Mouse (Mus musculus) gastrocnemius, adult 2 months (tissue): ENCODE data around the gene Atg10. TPM values are rescaled to one million over a fixed set of nuclear protein-coding genes. Genes with fewer than 3 reads are reported as not detected.
"Not testable (repeated sequence)": the region's sequence is repeated elsewhere in the genome, so short reads cannot be mapped to it uniquely, and the experiment has no call there.

Experiments used
- DNase-seq: peaks from one replicate; pipeline ENCODE4 v3.0.0; 2022
- H3K27ac ChIP-seq: fragments of 200-600 bp; 2 replicates; pipeline ENCODE4 v1.8.1; 2022; ENCODE audit warnings: mild to moderate bottlenecking
- H3K4me3 ChIP-seq: fragments of 200-600 bp; 2 replicates; pipeline ENCODE4 v1.8.1; 2022; ENCODE audit warnings: mild to moderate bottlenecking, moderate library complexity
- CTCF ChIP-seq: fragments of 200-600 bp; IDR thresholded peaks from 2 replicates; pipeline ENCODE4 v1.8.1; 2022; ENCODE audit warnings: antibody characterized with exemption, mild to moderate bottlenecking, moderate library complexity
- intact Hi-C: fragments of 180-260 bp; cut with DNase I; formaldehyde crosslinking; loops from one replicate; pipeline ENCODE4 v1.15.1; 2025
- long read RNA-seq, 2 experiments: library from polyadenylated mRNA; stranded (forward); transcript quantifications; one replicate each; pipeline ENCODE4 v2.0.0; 2021
- total RNA-seq, 2 experiments: library from RNA; stranded (reverse); gene quantifications; 2 replicates each; pipeline ENCODE4 v1.2.3; 2021

The Atg10 gene
- total RNA-seq = 10 to 100 TPM in 1 of 2 experiments, 1 to 10 TPM in 1; 9.6 to 14.9 TPM
- long read RNA-seq, experiment 1, transcript Atg10-201 (8 exons, 1,583 nt) = major isoform, 12 of 26 reads
- long read RNA-seq, experiment 1, partial matches to known transcripts = 2 of 26 reads
- long read RNA-seq, experiment 1, other reads (novel, unspliced or antisense) = 12 of 26 reads
- long read RNA-seq, experiment 2, transcript Atg10-201 (8 exons, 1,583 nt) = major isoform, 15 of 26 reads
- long read RNA-seq, experiment 2, partial matches to known transcripts = 0 of 26 reads
- long read RNA-seq, experiment 2, other reads (novel, unspliced or antisense) = 11 of 26 reads

DNA sequence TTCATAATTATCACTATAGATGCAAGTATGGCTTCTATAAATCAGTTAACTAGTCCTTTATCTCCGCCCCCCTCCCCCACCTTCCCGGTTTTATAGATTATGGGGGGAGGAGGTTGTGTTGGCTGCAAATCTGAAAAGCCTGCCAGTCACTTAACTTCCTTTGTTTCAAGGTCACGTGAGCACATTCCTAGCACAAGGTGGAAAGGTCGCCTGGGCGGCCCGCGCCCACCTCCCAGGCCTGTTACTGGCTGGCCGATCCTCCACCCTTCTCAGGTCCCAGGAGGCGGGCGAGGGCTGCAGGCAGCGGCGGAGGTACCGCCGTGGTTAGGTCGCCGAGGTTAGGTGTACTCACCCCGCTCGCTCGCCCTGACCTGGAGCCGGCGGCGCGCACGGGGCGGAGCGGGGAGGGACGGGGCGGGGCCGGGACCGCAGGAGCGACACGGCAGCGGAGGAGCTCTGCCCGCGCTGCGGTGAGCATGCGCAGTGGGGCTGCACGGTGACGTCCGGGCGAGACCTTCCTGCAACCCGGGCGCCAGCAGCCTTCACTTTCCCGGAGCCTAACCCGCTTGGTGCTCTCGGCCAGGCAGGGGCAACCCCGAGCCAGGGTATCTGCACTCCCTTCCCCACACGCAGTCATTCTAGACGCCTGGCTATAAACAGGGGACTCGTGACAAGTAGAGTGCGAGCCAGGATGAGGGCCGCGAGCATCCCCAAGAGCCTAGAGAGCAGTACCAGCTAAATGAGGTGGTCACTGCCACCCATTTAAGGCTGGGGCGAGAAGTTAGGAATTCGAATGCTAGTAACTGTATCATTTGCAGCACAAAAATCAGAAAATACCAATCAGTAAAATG, at the start of gene Atg10:
Gene Atg10, minus strand, starts transcription at position 382 of the 851 bp plus-strand sequence.
- no peak for TF ChIP-seq CTCF
- peak within 1 kb of the TSS; percentile 96 for H3K4me3 ChIP-seq
- intact Hi-C loops = loop anchor here (5.0 to 10.0 kb wide), 4 partner anchors 141 to 411 kb away; partner anchors contain the start of genes Rps23 and Ssbp2

DNA sequence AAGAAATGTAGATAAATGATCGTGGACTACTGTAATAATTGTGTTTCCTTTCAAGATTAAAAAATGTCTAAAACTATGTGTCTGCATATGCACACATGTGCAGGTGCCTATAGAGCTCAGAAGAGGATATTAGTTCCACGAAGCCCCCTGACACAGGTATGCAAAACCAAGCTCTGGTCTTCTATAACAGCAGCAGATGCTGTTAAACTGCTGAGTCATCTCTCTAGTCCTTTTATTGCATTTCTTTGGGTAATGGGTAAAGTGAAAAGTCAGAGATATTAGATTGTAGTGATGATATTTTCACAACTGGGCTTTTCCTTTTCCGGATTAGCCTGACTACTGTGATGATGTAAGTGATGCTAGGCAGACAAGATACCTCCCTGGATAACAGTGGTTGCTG, 28.6 kb upstream of the Atg10 start:
- Histone ChIP-seq H3K4me3 (no peak overlapping the region), H3K27ac (no peak overlapping the region)
- no peak for TF ChIP-seq CTCF
- no peak for DNase-seq
- intact Hi-C loops = no loop called here

More for the DNA sequence above, at the start of gene Atg10:
- peak within 1 kb of the TSS; percentile 99 for H3K27ac ChIP-seq
- DNase-seq = peak; percentile 97

DNA sequence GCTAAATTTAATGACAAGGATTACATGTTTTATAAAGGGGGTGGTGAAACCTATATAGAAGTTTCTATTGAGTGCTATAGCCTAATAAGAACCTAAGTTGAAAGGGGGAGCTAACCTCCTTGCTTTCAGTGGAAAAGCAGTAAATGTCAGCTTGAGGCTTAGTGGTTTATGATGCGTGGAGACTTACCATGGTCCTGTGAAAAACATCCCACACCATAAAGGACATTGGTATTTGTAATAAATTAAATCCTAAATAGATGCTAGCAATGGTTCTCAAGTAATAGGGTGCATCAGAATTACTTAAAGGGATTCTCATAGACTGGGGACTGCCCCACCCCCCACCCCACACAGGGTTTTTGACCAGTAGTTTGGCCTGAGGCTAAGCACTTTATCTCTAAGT, 27.9 kb upstream of the Atg10 start:
- Histone ChIP-seq H3K27ac (no peak overlapping the region), H3K4me3 (no peak overlapping the region)
- intact Hi-C loops = no loop called here
- DNase-seq = no peak
- no peak for TF ChIP-seq CTCF

DNA sequence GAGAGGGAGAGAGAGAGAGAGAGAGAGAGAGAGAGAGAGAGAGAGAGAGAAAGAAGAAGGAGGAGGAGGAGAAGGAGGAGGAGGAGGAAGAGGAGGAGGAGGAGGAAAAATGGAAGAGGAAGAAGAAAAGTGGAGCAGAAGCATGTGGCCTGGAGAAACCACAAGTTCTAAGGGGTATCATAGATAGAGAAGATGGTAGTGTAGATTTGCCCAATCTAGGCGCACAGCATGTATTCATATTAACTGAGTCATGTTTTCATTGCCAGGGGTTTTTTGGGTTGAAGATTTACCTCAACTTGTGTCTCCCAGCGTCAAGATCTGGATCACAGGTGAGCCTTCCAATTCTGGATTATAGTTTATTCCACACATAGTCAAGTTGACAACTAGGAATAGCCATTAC, 26.3 kb upstream of the Atg10 start:
- H3K27ac ChIP-seq, H3K4me3 ChIP-seq, intact Hi-C loops, DNase-seq: not testable (repeated sequence)

GRCm38 (mm10) chr13:91246472-91246871, 22.7 kb upstream of the Atg10 start:
- no peak overlapping the region for H3K27ac ChIP-seq
- H3K4me3 ChIP-seq = no peak overlapping the region
- TF ChIP-seq CTCF = no peak
- DNase-seq = no peak
- intact Hi-C loops = no loop called here

DNA sequence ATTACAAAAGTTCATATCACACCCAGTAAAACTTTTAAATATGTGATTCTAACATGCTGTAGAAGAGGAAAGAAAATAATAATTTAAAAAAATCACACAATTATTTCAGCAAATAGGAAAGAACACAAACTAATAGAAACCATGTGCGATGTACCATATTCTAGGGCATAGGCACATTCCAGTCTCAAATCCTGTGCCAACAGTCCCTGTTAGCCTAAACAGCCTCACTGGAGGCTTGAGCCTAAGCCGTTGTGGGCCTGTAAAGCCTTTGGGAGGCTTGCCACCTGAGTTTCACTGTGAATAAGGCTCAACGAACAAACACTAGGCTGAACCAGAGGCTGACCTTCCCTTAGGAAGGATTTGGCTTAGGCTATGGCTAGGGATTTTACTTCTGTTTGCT, 14.2 kb upstream of the Atg10 start:
- intact Hi-C loops = no loop called here
- Histone ChIP-seq H3K4me3 (no peak overlapping the region), H3K27ac (no peak overlapping the region)
- no peak for TF ChIP-seq CTCF
- DNase-seq = no peak

GRCm38 (mm10) chr13:91236884-91237283, 13.1 kb upstream of the Atg10 start:
- intact Hi-C loops = no loop called here
- no peak for TF ChIP-seq CTCF
- Histone ChIP-seq H3K27ac (no peak overlapping the region), H3K4me3 (no peak overlapping the region)
- no peak for DNase-seq

GRCm38 (mm10) chr13:91224438-91224814, 658 bp upstream of the Atg10 start:
- intact Hi-C loops = loop anchor here (5.0 to 10.0 kb wide), 4 partner anchors 140 to 410 kb away; partner anchors contain the start of genes Rps23 and Ssbp2
- Histone ChIP-seq H3K4me3 (peak overlapping the region; percentile 96), H3K27ac (peak overlapping the region; percentile 99)
- DNase-seq = no peak
- no peak for TF ChIP-seq CTCF

GRCm38 (mm10) chr13:91223063-91223462, 705 bp downstream of the Atg10 start:
- DNase-seq = no peak
- TF ChIP-seq CTCF = no peak
- H3K4me3 ChIP-seq = peak overlapping the region; percentile 96
- H3K27ac ChIP-seq = peak overlapping the region; percentile 99
- intact Hi-C loops = loop anchor here (5.0 to 10.0 kb wide), 4 partner anchors 142 to 412 kb away; partner anchors contain the start of genes Rps23 and Ssbp2

- no peak for TF ChIP-seq CTCF
- DNase-seq = no peak
- no peak overlapping the region for H3K27ac ChIP-seq
- intact Hi-C loops = loop anchor here (5.0 to 10.0 kb wide), 4 partner anchors 143 to 413 kb away; partner anchors contain the start of genes Rps23 and Ssbp2
- no peak overlapping the region for H3K4me3 ChIP-seq
Observed at GRCm38 (mm10) chr13:91221696-91222095, 2.1 kb downstream of the Atg10 start.

DNA sequence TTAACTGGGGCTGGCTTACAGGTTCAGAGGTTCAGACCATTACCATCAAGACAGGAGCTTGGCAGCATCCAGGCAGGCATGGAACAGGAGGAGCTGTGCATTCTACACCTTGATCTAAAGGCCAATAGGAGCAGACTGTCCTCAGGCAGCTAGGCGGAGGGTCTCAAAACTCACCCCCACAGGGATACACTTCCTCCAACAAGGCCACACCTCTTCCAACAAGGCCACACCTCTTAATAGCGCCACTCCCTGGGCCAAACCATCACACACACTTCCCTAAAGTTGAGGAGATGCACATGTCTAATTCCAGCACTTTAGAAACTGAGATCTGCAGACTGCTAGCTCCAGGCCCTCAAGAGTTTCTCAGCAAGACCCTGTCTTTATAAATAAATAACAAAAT, 6.1 kb downstream of the Atg10 start:
- Histone ChIP-seq H3K4me3 (no peak overlapping the region), H3K27ac (no peak overlapping the region)
- DNase-seq = no peak
- TF ChIP-seq CTCF = no peak
- intact Hi-C loops = no loop called here

- H3K27ac ChIP-seq = no peak overlapping the region
- intact Hi-C loops = no loop called here
- TF ChIP-seq CTCF = no peak
- no peak for DNase-seq
- no peak overlapping the region for H3K4me3 ChIP-seq
Observed at GRCm38 (mm10) chr13:91216656-91217205, 7.0 kb downstream of the Atg10 start.

GRCm38 (mm10) chr13:91212958-91213357, 10.8 kb downstream of the Atg10 start:
- no peak for TF ChIP-seq CTCF
- intact Hi-C loops = no loop called here
- Histone ChIP-seq H3K27ac (no peak overlapping the region), H3K4me3 (no peak overlapping the region)
- DNase-seq = no peak
